Mouse (Mus musculus) gastrocnemius, postnatal 4 days (tissue): Measurements from ENCODE around the gene Rrm2. TPM values are rescaled to one million over a fixed set of nuclear protein-coding genes. Genes with fewer than 3 reads are reported as not detected.
A peak's percentile ranks its signal among the peaks of the same experiment; 100 is the strongest.
"Not testable (repeated sequence)": the region's sequence is repeated elsewhere in the genome, so short reads cannot be mapped to it uniquely, and the experiment has no call there.

Experiments used
- DNase-seq, 2 experiments: peaks; one replicate each; pipeline ENCODE4 v3.0.0; 2021 to 2022; ENCODE audit warnings: low spot score in 2 of 2, mixed read lengths in 2 of 2
- total RNA-seq, 2 experiments: library from RNA; stranded (reverse); gene quantifications; 2 replicates each; pipeline ENCODE4 v1.2.3; 2021

Gene Rrm2
- total RNA-seq, 2 experiments from 2014 or later: 35.7 to 35.8 TPM

DNA sequence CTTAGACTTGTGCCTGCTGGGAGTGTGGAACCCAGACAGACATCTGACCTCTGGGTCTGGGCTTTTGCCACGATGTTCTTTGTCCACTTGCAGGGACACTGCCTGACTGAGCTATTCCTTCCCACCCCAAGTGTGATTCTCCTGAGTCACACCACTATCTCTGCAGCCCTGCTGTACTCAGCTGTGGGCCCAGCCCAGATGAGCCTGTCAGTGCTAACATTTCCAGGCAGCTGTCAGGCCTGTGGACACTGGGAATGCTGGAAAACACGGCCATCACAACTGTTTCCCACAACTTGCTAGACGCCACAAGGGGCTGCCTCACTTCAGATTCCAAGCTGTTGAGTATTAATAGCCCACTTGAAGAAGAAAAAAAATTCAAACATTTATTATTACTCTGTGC, 5.0 kb upstream of the Rrm2 start:
- DNase-seq: no peak

DNA sequence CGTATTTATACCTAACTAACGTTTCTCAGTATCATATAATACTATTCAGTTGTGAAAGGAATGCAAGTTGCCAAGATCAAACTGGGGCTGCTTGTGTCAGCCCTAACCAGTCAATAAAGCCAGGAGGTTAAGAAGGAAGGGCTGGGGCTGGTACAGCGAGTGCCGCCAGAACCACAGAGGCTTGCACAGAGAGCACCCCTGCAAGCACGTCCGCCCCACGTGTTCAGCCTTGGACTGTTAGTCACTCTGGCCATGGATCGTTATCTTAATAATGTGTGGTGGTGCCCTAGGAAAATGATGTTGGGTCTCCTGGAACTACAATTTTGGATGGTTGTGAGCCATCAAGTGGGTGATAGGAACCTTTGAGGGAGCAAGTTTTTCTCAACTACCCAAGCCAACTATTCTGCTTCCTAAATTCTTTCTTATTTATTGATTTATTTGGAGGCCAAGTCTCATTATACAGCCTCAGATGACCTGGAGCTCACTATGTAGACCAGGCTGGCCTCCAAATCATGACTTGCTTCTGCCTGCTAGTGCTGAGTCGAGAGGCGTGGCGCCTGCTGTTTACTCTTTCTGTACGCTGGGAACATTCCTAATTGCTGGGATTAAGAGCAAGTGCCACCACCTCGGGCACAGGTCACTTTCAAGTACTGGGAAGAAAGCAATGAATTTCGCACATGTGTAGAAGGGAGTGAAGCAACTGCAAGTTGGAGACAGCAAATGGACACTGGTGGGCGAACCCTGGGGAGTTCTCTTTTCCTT, 2.4 kb upstream of the Rrm2 start:
- DNase-seq: no peak

DNA sequence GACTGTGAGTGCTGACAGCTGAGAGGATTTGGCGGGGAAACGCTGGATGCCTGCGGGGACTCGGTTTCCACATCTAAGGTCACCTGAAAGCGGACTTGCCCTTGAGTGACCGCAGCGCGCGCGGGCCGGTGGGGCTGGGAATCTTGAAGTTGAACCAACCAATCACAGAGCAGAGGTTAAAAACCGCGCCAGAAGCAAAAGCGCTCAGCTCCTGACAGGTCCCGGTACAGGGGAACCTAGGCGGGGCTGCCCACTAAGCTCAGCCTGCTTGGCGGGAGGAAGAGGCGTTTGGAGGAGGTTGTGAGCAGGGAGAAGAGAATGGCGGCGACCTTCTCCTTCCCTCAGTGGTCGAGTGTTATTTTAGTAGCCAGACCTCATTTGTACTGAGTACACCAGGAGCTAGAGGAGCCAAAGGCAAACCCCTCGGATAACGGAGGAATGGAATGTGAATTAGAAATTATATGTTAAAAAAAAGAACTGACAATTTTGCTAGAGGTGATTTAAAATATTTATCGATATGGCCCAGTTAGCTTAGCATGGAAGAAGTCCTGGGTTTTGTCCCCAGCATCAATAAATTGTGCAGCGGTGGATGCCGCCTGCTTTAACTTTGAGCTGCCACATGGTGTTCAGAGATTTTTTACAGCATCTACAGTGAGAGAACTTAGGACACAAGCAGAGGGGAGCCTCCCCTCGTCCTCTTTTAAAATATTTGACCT, 1.1 kb upstream of the Rrm2 start:
- DNase-seq: no peak

DNA sequence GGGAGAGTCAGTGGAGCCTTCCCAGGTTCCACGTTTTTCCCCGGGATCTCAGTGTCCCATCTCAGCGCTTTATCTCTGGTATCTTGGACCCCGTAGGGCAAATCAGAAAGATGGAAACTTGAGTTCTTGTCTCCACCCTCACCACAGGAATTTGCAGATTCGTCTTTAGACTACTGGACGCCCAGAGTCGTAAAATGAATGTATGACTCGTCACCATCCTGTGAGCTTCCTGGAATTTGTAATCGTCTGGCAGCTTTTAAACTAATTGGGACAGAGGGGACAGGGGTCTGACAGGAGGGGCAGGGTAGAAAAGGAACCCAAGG, 600 bp upstream of the Rrm2 start:
- DNase-seq: no peak

DNA sequence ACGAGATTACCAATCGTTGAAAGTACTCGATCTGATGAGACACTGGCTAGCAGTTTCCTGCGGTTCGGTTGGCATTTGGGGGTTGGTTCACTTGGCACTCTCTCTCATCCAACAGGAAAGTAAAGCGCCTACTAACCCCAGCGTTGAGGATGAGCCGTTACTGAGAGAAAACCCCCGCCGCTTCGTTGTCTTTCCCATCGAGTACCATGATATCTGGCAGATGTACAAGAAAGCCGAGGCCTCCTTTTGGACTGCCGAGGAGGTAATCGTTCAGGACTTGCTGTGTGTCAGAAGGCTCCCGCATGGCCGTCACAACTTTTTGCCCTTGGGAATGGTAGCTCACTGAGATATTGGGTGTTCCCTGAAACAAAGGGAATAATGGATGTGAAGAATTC, 780 bp downstream of the Rrm2 start:
- DNase-seq: no peak

DNA sequence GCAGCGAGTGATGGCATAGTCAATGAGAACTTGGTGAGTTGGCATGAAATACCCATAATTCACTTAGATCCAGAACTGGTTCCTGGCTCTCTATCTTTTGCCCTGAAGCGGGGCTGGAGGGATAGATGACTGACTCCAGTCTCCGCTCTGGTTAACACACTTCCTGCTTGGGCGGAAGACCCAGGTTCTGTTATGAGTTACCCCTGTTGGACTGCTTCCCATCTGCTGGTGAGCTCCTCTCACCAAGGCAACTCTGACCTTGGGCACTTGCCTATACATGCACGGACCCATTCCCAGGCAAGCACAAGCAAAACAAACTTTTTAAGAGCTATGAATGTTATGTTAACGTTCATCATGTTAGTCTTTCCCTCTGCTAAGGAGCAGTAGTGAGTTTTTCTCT, 1.4 kb downstream of the Rrm2 start:
- DNase-seq: no peak

DNA sequence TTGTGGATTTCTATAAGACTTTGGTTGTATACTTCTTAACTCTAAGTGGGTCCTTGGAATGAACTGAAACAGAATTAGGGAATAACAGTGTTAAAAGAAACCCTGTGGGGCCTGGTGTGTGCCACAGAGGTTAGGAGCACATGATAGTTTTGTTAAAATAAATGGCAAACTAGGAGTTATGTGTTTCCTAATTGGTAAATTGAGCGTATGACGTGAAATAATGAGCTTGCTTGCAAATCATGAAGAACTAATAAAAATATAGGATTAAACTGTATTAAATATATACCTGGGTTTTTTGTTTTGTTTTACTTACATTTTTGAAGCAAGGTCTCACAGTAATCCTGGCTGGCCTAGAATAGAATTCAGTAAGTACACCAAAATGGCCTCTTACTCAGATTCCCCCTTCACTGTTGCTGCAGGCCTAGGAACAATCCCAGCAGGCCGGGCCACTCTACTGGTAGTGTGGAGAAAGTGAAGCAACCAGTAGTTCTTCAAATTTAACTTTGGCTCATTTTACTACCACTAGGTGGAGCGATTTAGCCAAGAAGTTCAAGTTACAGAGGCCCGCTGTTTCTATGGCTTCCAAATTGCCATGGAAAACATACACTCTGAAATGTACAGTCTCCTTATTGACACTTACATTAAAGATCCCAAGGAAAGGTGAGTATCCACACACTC, 1.9 kb downstream of the Rrm2 start:
- DNase-seq: peak in 1 of 2 experiments; percentile 62

DNA sequence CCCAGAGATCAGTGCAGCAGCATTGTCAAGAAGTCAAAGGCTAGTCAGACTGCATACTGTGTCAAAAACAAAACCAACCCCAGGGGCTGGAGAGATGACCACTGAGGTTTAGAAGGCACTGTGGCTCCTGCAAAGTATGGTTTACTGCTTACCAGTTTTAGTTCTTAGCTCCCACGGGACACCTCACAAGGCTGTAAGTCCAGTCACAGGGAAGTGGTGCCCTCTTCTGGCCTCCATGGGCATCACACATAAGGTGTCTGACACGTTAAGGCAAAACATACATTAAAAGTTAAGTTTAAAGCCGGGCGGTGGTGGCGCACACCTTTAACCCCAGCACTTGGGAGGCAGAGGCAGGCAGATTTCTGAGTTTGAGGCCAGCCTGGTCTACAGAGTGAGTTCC, 2.6 kb downstream of the Rrm2 start:
- no peak for DNase-seq

DNA sequence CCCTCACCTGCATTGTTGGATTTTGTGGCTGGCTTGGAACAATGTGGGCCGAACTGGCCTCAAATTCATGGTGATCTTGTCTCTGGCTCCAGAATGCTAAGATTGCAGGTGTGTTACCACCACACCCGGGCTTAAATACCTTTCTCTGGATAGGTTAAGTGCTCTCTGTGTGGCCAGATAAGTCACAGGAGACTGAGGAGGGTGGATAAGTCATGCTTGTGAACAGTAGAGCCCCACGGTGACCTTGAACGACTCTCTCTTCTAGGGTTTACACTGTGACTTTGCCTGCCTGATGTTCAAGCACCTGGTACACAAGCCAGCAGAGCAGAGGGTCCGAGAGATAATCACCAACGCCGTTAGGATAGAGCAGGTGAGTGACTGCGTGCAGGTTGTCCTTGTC, 4.4 kb downstream of the Rrm2 start:
- no peak for DNase-seq

DNA sequence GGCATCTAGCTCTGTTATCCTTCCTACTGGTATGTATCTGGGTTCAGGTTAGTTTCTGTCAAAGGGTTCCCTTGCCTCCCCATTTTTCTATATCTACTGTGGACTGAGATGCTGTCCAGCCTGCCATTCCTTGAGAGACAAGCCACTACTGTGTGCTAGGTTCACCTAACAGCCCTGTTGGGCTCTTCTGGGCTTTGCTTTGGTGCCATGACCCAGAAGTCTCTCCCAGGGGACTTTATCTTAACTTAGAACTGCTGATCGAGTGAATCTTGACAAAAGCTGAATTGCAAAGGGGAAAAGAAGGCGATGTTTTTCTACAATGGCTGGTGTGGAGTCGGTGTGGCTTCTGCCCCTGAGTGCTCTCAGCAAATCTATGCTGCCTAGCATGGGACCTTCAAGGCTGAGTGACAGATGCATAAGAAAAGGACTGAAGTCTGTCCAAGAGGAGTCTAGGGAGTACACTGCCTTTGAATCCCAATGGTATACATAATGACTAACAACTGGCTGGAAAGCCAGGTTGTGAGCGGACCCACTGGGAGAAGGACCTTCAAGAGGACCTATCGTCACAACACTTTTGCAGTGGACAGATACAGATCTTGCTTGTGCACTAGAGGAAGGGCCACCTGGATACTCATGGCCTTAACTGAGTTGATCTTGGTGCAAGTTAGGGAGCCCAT, 6.7 kb downstream of the Rrm2 start:
- no peak for DNase-seq

DNA sequence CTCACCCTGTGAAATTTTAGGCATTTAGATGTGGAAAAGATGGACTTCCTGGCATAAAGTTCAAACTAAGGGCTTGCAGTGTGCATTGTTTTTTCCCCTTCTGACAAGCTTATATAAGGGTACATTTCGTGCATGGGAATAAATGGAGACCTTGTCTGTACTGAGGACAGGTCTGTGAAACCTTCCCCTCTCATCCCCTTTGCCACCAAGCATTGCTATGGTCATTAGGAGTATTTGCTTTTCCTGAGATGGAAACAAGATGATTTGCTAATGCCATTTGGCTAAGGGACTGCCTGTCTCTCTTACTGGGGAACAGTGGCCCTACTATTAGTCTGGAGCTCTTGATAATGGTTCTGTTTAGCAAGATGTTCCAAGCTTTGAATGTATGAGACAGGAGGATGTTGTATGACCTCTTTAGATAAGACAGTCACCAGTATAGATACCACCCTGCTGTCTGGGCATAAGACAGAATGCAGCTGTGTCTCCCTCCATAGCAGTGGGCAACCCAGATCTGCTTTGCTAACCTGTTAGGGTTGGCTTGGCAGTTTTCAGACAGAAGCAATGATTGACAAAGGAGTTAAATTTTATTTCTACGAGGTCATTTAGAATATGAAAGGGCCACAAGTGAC, 7.3 kb downstream of the Rrm2 start:
- DNase-seq: no peak

DNA sequence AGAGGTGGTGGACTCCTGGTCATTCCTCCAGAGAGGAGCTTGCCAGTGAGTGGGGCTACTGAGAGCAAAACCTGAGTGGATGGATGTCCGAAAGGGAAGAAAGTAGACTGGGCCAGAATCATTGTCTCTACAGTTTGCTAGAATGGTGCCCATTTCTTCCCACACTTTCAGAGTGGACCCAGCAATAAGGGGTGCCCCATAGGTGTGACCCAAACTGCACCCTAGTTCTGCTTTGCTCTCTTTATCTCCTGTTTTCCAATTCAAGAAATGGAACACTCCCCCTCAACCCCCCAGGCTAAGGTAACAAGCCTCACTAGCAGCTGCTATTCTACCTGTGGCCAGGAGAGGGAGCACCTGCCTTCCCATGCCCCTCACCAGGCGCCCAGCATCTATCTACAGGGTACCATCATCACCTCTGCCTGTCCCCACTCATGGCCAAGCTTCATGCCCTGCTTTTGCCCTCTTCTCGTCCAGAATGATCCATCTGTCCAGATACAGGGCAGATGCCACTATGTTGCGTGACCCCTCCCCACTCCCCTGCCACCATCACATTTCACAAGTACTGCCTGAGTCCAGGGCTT, 8.8 kb downstream of the Rrm2 start:
- DNase-seq: no peak

DNA sequence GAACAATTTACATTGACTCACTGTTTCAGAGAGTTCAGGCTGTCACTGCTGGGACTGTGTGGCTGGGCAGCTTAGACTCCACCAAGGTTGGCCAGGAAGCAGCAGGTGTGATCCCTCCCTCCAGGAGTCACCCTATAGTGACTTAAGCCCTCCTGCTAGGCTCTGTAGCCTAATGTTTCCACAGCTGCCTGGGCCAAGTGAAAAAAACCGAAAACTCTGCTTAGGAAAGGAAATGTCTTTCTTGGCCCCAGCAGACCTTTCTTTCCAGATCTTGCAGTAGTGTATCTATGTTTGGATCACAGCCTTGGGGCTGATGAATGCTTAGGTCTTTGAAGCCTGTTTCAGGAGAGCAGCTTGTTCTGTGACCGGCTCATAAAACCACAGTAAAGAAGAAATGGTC, 15.4 kb downstream of the Rrm2 start:
- DNase-seq: no peak

DNA sequence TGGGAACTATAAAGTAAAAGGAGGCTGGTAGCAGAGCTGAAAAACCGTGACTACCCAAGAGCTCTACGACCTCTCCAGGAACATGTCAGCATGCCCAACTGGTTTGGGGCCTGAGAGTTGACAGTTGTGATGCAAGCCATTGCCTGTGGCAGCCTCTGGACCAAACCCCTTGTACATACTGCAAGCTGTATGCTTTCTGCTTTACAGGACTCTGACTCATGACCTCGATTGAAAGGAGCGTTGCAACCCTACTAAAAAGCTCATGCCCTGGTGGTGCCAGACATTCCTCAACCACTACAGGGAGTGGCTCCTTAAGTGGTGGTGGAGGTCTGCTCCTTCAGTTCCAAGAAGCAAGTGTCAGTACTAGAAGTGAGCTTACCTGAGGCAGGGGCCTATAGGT, 15.8 kb downstream of the Rrm2 start:
- no peak for DNase-seq

DNA sequence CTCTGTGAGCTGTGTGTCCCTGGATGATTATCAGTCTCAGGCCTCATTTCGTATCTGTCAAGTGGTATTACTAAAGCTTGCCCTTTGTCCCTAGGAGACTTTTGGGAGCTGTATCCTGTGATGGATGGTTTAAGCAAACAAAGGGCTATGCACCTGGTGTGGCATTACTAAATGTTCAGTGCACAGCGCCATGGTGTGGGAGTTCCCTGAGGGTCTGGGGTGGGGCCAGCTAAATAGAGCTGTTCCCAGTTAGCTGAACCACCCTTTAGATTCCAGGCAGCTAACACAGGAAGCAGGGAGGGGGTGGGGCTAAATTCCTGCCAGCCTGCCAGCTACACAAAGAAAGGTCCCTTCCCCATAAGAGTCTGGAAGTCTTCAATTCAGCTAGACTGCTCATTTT, 16.3 kb downstream of the Rrm2 start:
- DNase-seq: no peak

DNA sequence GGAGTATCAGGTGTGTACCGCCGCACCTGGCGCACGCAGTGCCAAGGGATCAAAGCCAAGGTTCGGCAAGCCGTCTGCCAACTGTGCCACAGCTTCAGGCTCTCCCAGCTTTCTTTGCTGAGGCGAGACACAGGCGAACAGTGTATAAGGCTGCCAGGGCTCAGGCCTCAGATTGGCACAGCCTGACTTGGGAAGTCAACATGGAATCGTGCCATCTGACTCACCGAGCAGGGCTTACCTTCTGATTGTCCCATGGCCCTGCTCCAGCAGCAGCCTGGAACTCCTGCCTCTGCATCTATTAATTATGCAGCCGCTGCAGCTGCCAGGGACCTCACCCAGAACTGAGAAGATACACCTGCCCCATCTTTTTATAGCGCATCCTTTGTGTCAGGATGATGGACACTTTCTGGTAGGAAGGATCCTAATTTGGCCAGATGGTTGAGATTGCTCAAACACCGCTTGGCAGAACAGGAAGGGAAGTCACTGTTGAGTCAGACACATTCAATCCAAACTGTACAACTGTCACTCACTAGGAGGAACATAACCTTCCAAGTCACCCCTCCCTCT, 26.9 kb downstream of the Rrm2 start:
- no peak for DNase-seq

DNA sequence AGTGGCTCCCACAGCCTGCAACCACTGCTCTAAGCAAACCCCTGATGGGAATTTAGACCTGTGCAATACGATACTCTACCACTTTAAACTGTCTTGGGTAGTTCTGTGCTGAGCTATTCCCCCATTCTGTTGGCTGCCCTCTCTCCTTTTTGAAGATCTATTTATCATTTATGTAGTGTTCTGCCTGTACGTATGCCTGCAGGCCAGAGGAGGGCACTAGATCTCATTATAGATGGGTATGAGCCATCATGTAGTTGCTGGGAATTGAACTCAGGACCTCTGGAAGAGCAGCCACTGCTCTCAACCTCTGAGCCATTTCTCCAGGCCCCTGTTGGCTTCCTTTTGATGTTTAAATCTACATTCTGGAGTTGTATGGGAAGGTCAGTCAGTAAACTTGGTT, 28.9 kb downstream of the Rrm2 start:
- no peak for DNase-seq

DNA sequence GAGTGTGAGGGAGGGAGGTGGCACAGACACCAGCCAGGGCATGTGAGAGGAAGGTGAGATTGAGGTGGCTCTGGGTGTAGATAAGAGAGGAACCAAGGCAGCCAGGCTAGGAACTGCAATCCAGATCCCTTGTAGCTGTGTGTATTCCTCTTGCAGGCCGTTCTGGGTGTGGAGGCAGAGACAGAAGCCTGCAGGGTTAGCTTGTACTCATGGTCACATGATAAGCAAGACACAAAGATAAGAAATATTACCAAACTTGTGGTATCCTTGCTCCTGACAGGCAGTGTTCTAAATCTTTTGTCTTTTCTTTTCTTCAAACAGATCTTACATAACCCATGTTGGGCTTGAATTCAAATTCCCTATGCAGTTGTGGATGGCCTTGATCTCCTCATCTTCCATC, 31.9 kb downstream of the Rrm2 start:
- no peak for DNase-seq

DNA sequence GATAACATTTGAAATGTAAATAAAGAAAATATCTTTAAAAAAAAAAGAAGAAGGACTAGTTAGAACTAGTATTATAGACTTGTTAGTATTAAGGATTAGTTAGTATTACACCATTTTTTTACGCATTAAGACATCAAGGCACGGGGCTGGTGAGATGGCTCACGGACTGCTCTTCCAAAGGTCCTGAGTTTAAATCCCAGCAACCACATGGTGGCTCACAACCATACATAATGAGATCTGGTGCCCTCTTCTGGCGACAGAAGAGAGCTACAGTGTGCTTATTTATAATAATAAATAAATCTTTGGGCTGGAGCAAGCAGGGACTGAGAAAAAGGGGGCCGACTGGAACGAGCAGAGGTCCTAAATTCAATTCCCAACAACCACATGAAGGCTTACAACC, 33.5 kb downstream of the Rrm2 start:
- DNase-seq: not testable (repeated sequence)

DNA sequence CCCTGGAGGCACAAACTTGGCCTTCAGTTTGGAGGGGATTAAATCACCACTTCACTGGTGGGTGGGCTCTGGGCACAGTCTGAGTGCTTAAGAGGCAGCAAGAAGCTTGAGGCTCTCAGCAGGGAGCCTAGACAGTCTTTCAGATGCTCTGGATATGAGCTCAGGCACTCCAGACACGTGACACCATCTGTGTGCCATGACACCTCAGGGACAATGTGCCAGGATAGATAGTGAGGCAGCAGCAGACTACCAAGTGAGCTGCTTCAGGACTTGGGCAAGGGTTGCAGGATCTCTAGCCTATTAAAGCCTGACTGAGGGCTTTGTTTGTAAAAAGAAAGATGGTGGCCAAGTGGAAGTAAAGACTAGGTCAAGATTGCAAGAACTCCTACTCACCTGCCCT, 36.3 kb downstream of the Rrm2 start:
- DNase-seq: no peak
